22 mouse cellular contexts compared by ENCODE assay signal in the genomic region with DNA sequence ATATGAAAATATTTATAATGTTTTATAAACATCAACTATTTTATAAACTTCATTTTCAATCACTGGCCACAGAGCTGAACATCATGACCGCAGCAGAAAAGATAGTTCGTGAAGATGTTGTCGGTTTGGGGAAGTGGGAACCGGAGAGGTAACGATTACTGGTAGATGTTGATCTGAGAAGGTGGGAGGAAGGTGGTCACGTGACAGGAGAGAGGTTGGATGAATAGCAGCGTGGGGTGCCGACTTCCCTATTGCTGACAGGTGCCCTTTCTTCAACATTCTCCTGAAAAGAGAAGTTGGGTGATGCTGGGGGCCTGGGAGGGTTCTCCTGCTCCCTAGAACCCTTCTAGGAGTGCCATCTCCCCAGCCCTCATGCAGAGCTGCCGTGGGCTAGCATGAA. TPM values are rescaled to one million over a fixed set of nuclear protein-coding genes. Genes with fewer than 3 reads are reported as not detected.
A peak's percentile ranks its signal among the peaks of the same experiment; 100 is the strongest.
DNase-seq lines count a peak whose midpoint lies in the region; ATAC-seq lines count a peak whose summit lies in the region.
"Had no signal": no experiment of that assay in that cellular context is flagged by ENCODE, and none has a peak within 500 bp of the region (broad histone marks: within the 10 kb centered on the region; RNA-seq: fewer than 3 reads in every experiment).

No protein-coding gene starts in this region.

- peak; percentile 25 for DNase-seq in thymus, postnatal 14 days
- DNase-seq in thymus, postnatal 4 days = no peak
- peak; percentile 4 for DNase-seq in T-cell, adult 2 months (ENCODE audit: low spot score)
- no peak for DNase-seq in left cerebral cortex, postnatal 4 days
- no peak for DNase-seq in cerebellum, adult 11 months
- no peak for DNase-seq in embryo, embryonic 10 days (ENCODE audit: low spot score)
- DNase-seq: adrenal gland, adult 2 months; adrenal gland, postnatal 36 days; cerebellum, adult 2 months; cerebellum, postnatal 25 days; gastrocnemius, postnatal 10 days; heart, adult 11 months; heart, postnatal 4 days; kidney, adult 8-10 months; kidney, postnatal 4 days; lung, embryonic 14.5 days; lung, postnatal 14 days; retina, postnatal 1 day; right cerebral cortex, postnatal 14 days had no signal

- intact Hi-C loops in left cerebral cortex, postnatal 4 days (cut with DNase I) = no loop called here

- peak; percentile 41 for ATAC-seq in monocyte, adult 5-6 weeks (replicated peaks; ENCODE audit: insufficient number of reproducible peaks, low FRiP score, low TSS enrichment, poor library complexity, severe bottlenecking)
- ATAC-seq: forebrain, embryonic 16.5 days; intestine, embryonic 16.5 days had no signal

RNA-seq across cellular contexts. Expression of gene Map3k14, which starts 37.3 kb away (rescaled TPM):
- 72.0 to 89.0 TPM (median 88.0 TPM) in 3 replicates for total RNA-seq in monocyte, adult 5-6 weeks (2017)
- total RNA-seq in left cerebral cortex, postnatal 4 days (2021) = 1 to 10 TPM; 3.7 to 4.3 TPM

RNA-seq across cellular contexts. Expression of gene Arhgap27, which starts 59.0 kb away (rescaled TPM):
- 59.2 to 68.0 TPM (median 67.2 TPM) in 3 replicates for total RNA-seq in monocyte, adult 5-6 weeks (2017)
- 1 to 10 TPM; 4.7 to 5.1 TPM for total RNA-seq in left cerebral cortex, postnatal 4 days (2021)

Comparison
In these comparisons a context has a peak if more than half of its experiments do, and no peak if none do; other contexts are left out.
1. DNase-seq: peak in thymus, postnatal 14 days (single experiment) and T-cell, adult 2 months (single experiment); none in thymus, postnatal 4 days (single experiment), left cerebral cortex, postnatal 4 days (single experiment), cerebellum, adult 11 months (single experiment) and embryo, embryonic 10 days (single experiment).
2. RNA of gene Map3k14, which starts 37.3 kb away (total RNA-seq): 72.0 to 89.0 TPM in monocyte, adult 5-6 weeks; 3.7 to 4.3 TPM in left cerebral cortex, postnatal 4 days; every median in the first group is over 10 times any median in the second.